Mouse (Mus musculus) right cerebral cortex, postnatal 4 days (tissue): ENCODE results near the gene Slain2.
"Not testable (repeated sequence)": the region's sequence is repeated elsewhere in the genome, so short reads cannot be mapped to it uniquely, and the experiment has no call there.

Experiments used
- DNase-seq: peaks from one replicate; pipeline ENCODE4 v3.0.0-alpha.2; 2022

Slain2 gene

DNA sequence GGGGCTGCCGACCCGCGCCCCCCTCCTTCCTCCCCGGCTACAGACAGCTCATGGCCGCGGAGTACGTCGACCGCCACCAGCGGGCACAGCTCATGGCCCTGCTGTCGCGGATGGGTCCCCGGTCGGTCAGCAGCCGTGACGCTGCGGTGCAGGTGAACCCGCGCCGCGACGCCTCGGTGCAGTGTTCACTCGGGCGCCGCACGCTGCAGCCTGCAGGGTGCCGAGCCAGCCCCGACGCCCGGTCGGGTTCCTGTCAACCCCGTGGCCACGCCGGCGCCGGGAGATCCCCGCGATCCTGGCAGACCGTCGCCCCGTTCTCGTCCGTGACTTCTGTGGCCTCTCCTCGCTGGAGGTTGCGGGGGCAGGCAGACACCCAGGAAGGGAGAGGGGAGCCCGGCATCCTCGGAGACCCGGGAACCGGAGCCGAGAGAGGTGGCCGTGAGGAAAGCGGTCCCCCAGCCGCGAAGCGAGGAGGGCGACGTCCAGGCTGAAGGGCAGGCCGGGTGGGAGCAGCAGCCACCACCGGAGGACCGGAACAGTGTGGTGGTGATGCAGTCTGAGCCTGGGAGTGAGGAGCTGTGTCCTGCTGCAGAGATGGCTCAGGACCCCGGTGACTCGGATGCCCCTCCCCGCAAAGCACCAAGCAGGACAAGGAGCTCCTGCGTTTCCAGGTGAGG lies 99.6 kb downstream of the Slain2 start:
- not testable (repeated sequence) for DNase-seq

DNA sequence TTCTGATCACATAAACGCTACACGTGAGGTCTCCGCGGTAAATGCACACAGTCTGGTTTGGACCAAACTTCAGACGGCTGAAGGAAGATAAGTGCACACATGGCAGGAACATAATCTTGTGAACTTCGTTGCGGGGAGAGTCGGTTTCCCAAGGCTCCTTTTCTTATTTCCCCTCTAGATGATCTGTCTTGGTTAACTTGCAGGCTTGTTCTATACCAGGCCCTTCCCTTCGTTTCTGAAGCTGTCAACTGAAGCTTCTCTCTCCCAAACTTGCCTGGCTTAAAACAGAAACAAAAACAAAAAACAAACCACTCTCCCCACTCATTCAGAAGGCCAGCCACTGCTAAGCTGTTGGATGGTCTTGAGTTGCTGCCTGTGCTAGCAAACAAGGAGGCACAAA lies 100.6 kb downstream of the Slain2 start:
- DNase-seq = no peak

DNA sequence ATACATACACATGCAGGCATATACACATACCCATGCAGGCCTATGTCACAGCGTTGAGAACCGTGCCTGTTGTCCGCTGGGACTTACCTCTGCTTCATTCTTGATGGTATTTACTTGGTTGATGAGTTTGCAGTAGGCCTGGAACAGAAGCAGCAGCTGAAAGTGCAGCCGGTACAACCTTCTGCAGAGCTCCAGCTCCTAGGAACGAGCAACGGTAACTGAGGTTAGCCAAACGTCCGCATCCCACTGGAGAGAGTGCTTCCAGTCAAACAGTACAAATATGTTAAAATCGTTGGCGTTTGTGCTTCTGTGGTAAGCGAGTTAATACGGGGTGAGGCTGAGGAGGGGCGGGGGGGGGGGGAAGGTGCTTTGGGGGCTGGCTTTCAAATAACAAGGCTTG lies 109.7 kb downstream of the Slain2 start:
- no peak for DNase-seq
